Mouse (Mus musculus) midbrain, embryonic 13.5 days (tissue): ENCODE results near the gene Uqcrh. TPM values are rescaled to one million over a fixed set of nuclear protein-coding genes. Genes with fewer than 3 reads are reported as not detected.

Experiments
- ATAC-seq: fragments of 200-750 bp; cut with Nextera tagmentation; 2 replicates; pipeline ENCODE4 v1.8.0; 2017; ENCODE audit warnings: mild to moderate bottlenecking, moderate TSS enrichment, moderate library complexity
- H3K27ac ChIP-seq: fragments of 300-500 bp; sonication (generic); 2 replicates; pipeline ENCODE4 v1.5.1; 2015; ENCODE audit warnings: inconsistent platforms, mild to moderate bottlenecking, moderate library complexity
- H3K27me3 ChIP-seq: fragments of 300-500 bp; sonication (generic); 2 replicates; pipeline ENCODE4 v1.6.1; 2015; ENCODE audit warnings: mild to moderate bottlenecking, inconsistent platforms
- H3K36me3 ChIP-seq: fragments of 300-500 bp; sonication (generic); 2 replicates; pipeline ENCODE4 v1.6.1; 2015; ENCODE audit warnings: mild to moderate bottlenecking, inconsistent platforms
- H3K4me1 ChIP-seq: fragments of 300-500 bp; sonication (generic); replicated peaks from 2 replicates; pipeline ENCODE4 v1.6.1; 2015; ENCODE audit warnings: inconsistent platforms
- H3K4me2 ChIP-seq: fragments of 300-500 bp; sonication (generic); replicated peaks from 2 replicates; pipeline ENCODE4 v1.6.1; 2015; ENCODE audit warnings: moderate library complexity, mild to moderate bottlenecking, inconsistent platforms
- H3K4me3 ChIP-seq: fragments of 300-500 bp; sonication (generic); replicated peaks from 2 replicates; pipeline ENCODE4 v1.5.1; 2015; ENCODE audit warnings: mild to moderate bottlenecking, inconsistent platforms
- H3K9ac ChIP-seq: fragments of 300-500 bp; sonication (generic); replicated peaks from 2 replicates; pipeline ENCODE4 v1.6.1; 2015; ENCODE audit warnings: mild to moderate bottlenecking, inconsistent platforms
- H3K9me3 ChIP-seq: fragments of 300-500 bp; sonication (generic); 2 replicates; pipeline ENCODE4 v1.6.1; 2016; ENCODE audit warnings: mild to moderate bottlenecking, inconsistent platforms
- WGBS: fragments of 180-500 bp; shearing (Covaris S2); methylation state at CpG from one replicate; pipeline ENCODE4 v1.1.7; 2015; 5-methylcytosine and 5-hydroxymethylcytosine counted together
- polyA plus RNA-seq: library from polyadenylated mRNA; unstranded; fragments of >200 nt; fragmentation: Nextera tagmentation; extraction: Ambion mirVana; gene quantifications from 2 replicates; pipeline ENCODE4 v1.2.1, GENCODE M21; 2015

Uqcrh gene
- polyA plus RNA-seq, 1 experiment from 2014 or later: 439 TPM

GRCm38 (mm10) chr4:116052526-116053293, 22.2 kb downstream of the Uqcrh start:
- no peaks in the 10 kb centered on the region for H3K9me3 ChIP-seq
- H3K9ac ChIP-seq: peak overlapping the region; percentile 62
- H3K4me3 ChIP-seq: peak overlapping the region; percentile 58
- ATAC-seq: peak; percentile 44
- H3K27ac ChIP-seq: peak overlapping the region; percentile 86
- H3K36me3 ChIP-seq: peaks cover 6% of the 10 kb centered on the region
- 9% methylated on average over 22 of the region's 22 CpGs for WGBS
- H3K4me1 ChIP-seq: peaks cover 16% of the 10 kb centered on the region
- H3K4me2 ChIP-seq: peak overlapping the region; percentile 68
- H3K27me3 ChIP-seq: no peaks in the 10 kb centered on the region

- Histone ChIP-seq H3K9ac (no peak overlapping the region), H3K4me1 (peaks cover 12% of the 10 kb centered on the region), H3K27ac (no peak overlapping the region), H3K4me3 (no peak overlapping the region), H3K36me3 (peaks cover 12% of the 10 kb centered on the region), H3K4me2 (no peak overlapping the region), H3K27me3 (no peaks in the 10 kb centered on the region), H3K9me3 (no peaks in the 10 kb centered on the region)
- ATAC-seq: no peak
- 83% methylated on average over 3 of the region's 3 CpGs for WGBS
These were observed 25.7 kb downstream of the Uqcrh start for GRCm38 (mm10) chr4:116049211-116049610.

GRCm38 (mm10) chr4:116048130-116048920, 26.5 kb downstream of the Uqcrh start:
- WGBS: 86% methylated on average over 7 of the region's 7 CpGs

GRCm38 (mm10) chr4:116047681-116048080, 27.2 kb downstream of the Uqcrh start:
- H3K9ac ChIP-seq: no peak overlapping the region
- WGBS: 98% methylated on average over 1 of the region's 1 CpGs
- no peak overlapping the region for H3K27ac ChIP-seq
- H3K4me2 ChIP-seq: no peak overlapping the region
- ATAC-seq: no peak
- no peaks in the 10 kb centered on the region for H3K9me3 ChIP-seq
- no peaks in the 10 kb centered on the region for H3K27me3 ChIP-seq
- no peak overlapping the region for H3K4me3 ChIP-seq
- H3K4me1 ChIP-seq: peaks cover 5% of the 10 kb centered on the region
- peaks cover 20% of the 10 kb centered on the region for H3K36me3 ChIP-seq

More at GRCm38 (mm10) chr4:116048130-116048920, 26.5 kb downstream of the Uqcrh start:
- H3K9ac ChIP-seq: no peak overlapping the region
- H3K9me3 ChIP-seq: no peaks in the 10 kb centered on the region
- no peak overlapping the region for H3K27ac ChIP-seq
- ATAC-seq: no peak
- no peak overlapping the region for H3K4me2 ChIP-seq
- H3K27me3 ChIP-seq: no peaks in the 10 kb centered on the region
- H3K36me3 ChIP-seq: peaks cover 16% of the 10 kb centered on the region
- H3K4me3 ChIP-seq: no peak overlapping the region
- H3K4me1 ChIP-seq: peaks cover 10% of the 10 kb centered on the region

- ATAC-seq: no peak
- H3K27me3 ChIP-seq: no peaks in the 10 kb centered on the region
- H3K27ac ChIP-seq: no peak overlapping the region
- no peak overlapping the region for H3K4me3 ChIP-seq
- H3K4me1 ChIP-seq: no peaks in the 10 kb centered on the region
- 96% methylated on average over 2 of the region's 2 CpGs for WGBS
- no peak overlapping the region for H3K4me2 ChIP-seq
- peaks cover 27% of the 10 kb centered on the region for H3K36me3 ChIP-seq
- H3K9ac ChIP-seq: no peak overlapping the region
- H3K9me3 ChIP-seq: no peaks in the 10 kb centered on the region
These were observed 28.3 kb downstream of the Uqcrh start for GRCm38 (mm10) chr4:116046604-116047003.

GRCm38 (mm10) chr4:116042186-116042585, 32.7 kb downstream of the Uqcrh start:
- Histone ChIP-seq H3K36me3 (peaks cover 19% of the 10 kb centered on the region), H3K9me3 (no peaks in the 10 kb centered on the region), H3K4me3 (no peak overlapping the region), H3K4me2 (no peak overlapping the region), H3K27me3 (no peaks in the 10 kb centered on the region), H3K4me1 (no peaks in the 10 kb centered on the region), H3K9ac (no peak overlapping the region), H3K27ac (no peak overlapping the region)
- 84% methylated on average over 3 of the region's 3 CpGs for WGBS
- no peak for ATAC-seq

GRCm38 (mm10) chr4:116040466-116040865, 34.4 kb downstream of the Uqcrh start:
- no peak overlapping the region for H3K9ac ChIP-seq
- H3K36me3 ChIP-seq: peaks cover 26% of the 10 kb centered on the region
- H3K4me2 ChIP-seq: no peak overlapping the region
- H3K4me3 ChIP-seq: no peak overlapping the region
- 97% methylated on average over 2 of the region's 2 CpGs for WGBS
- H3K27me3 ChIP-seq: no peaks in the 10 kb centered on the region
- no peak for ATAC-seq
- H3K4me1 ChIP-seq: no peaks in the 10 kb centered on the region
- H3K9me3 ChIP-seq: no peaks in the 10 kb centered on the region
- H3K27ac ChIP-seq: no peak overlapping the region

GRCm38 (mm10) chr4:116033374-116033773, 41.5 kb downstream of the Uqcrh start:
- Histone ChIP-seq H3K27ac (no peak overlapping the region), H3K4me1 (no peaks in the 10 kb centered on the region), H3K4me3 (no peak overlapping the region), H3K9me3 (no peaks in the 10 kb centered on the region), H3K9ac (no peak overlapping the region), H3K4me2 (no peak overlapping the region), H3K36me3 (peaks cover 26% of the 10 kb centered on the region), H3K27me3 (no peaks in the 10 kb centered on the region)
- WGBS: 90% methylated on average over 5 of the region's 5 CpGs
- ATAC-seq: no peak

- Histone ChIP-seq H3K27me3 (no peaks in the 10 kb centered on the region), H3K9me3 (no peaks in the 10 kb centered on the region), H3K27ac (no peak overlapping the region), H3K4me1 (no peaks in the 10 kb centered on the region), H3K9ac (no peak overlapping the region), H3K4me3 (no peak overlapping the region), H3K4me2 (no peak overlapping the region), H3K36me3 (peaks cover 26% of the 10 kb centered on the region)
- WGBS: 90% methylated on average over 9 of the region's 9 CpGs
- no peak for ATAC-seq
These were observed 42.0 kb downstream of the Uqcrh start for GRCm38 (mm10) chr4:116032906-116033305.

- H3K27ac ChIP-seq: peak within 1 kb of the TSS; percentile 58
- ATAC-seq: no peak; the same call in 1 of the 2 replicates
- H3K4me3 ChIP-seq: peak within 1 kb of the TSS; percentile 70
- peaks cover 14% of the 10 kb centered on the region for H3K4me1 ChIP-seq
- 9% methylated on average over 18 of the region's 18 CpGs for WGBS
- no peaks in the 10 kb centered on the region for H3K9me3 ChIP-seq
- H3K36me3 ChIP-seq: no peaks in the 10 kb centered on the region
- H3K27me3 ChIP-seq: peaks cover 61% of the 10 kb centered on the region
- H3K4me2 ChIP-seq: peak within 1 kb of the TSS; percentile 96
- peak within 1 kb of the TSS; percentile 87 for H3K9ac ChIP-seq
These were observed 56.7 kb downstream of the Uqcrh start, which contains the start of gene Faah for GRCm38 (mm10) chr4:116017902-116018746. TSS of gene Faah (minus strand) at chr4:116017926.

- peak overlapping the region; percentile 96 for H3K4me2 ChIP-seq
- peak overlapping the region; percentile 70 for H3K4me3 ChIP-seq
- H3K27me3 ChIP-seq: peaks cover 58% of the 10 kb centered on the region
- peaks cover 14% of the 10 kb centered on the region for H3K4me1 ChIP-seq
- no peaks in the 10 kb centered on the region for H3K9me3 ChIP-seq
- ATAC-seq: peak; percentile 95
- WGBS: under 1% methylated on average over 60 of the region's 60 CpGs
- H3K36me3 ChIP-seq: no peaks in the 10 kb centered on the region
- peak overlapping the region; percentile 58 for H3K27ac ChIP-seq
- H3K9ac ChIP-seq: peak overlapping the region; percentile 87
These were observed 57.5 kb downstream of the Uqcrh start for GRCm38 (mm10) chr4:116017300-116017901.
